Mouse (Mus musculus): ENCODE measurements around the gene Tmcc1. TPM values are rescaled to one million over a fixed set of nuclear protein-coding genes. Genes with fewer than 3 reads are reported as not detected.
"Not testable (repeated sequence)": the region's sequence is repeated elsewhere in the genome, so short reads cannot be mapped to it uniquely, and the experiment has no call there.

Gene Tmcc1
- polyA plus RNA-seq (2011; ENCODE audit: insufficient read depth, insufficient read length, low read depth, missing spikeins) = 20.5 and 21.3 TPM in 2 replicates

- H3K9me3 ChIP-seq (replicated peaks; ENCODE audit: control insufficient read depth, insufficient read depth, low read length, poor library complexity, severe bottlenecking) = no peaks in the 10 kb centered on the region
- H3K36me3 ChIP-seq (ENCODE audit: control insufficient read depth, insufficient read depth, low read length, poor library complexity, severe bottlenecking) = no peaks in the 10 kb centered on the region
- peak; percentile 95 for TF ChIP-seq POLR2A (IDR thresholded peaks at IDR 0.05; ENCODE audit: insufficient read depth, low read length)
- peak; percentile 8; the same call in 1 of the 2 replicates for TF ChIP-seq EP300 (IDR thresholded peaks at IDR 0.05; ENCODE audit: insufficient read depth, low read depth, low read length)
- TF ChIP-seq CTCF (IDR thresholded peaks at IDR 0.05; ENCODE audit: low read depth, low read length) = peak; percentile 13
- H3K27ac ChIP-seq (ENCODE audit: insufficient read depth, low read length) = no peak within 1 kb of the TSS
- peak within 1 kb of the TSS; percentile 73 for H3K9ac ChIP-seq (ENCODE audit: low read depth, poor library complexity, severe bottlenecking)
- H3K27me3 ChIP-seq (ENCODE audit: control insufficient read depth, insufficient read depth, low read length, poor library complexity, severe bottlenecking) = no peaks in the 10 kb centered on the region
- H3K4me3 ChIP-seq (ENCODE audit: low read depth, low read length) = peak within 1 kb of the TSS; percentile 87
- H3K4me1 ChIP-seq (ENCODE audit: control insufficient read depth, insufficient read depth, low read length) = no peaks in the 10 kb centered on the region
Measured at GRCm38 (mm10) chr6:116193394-116194393, at the start of gene Tmcc1. Gene Tmcc1, minus strand, starts transcription at chr6:116193486.

- Histone ChIP-seq H3K4me3 (ENCODE audit: low read depth, low read length) (no peak overlapping the region), H3K36me3 (ENCODE audit: control insufficient read depth, insufficient read depth, low read length, poor library complexity, severe bottlenecking) (peaks cover 52% of the 10 kb centered on the region), H3K27ac (ENCODE audit: insufficient read depth, low read length) (no peak overlapping the region), H3K9ac (ENCODE audit: low read depth, poor library complexity, severe bottlenecking) (no peak overlapping the region), H3K27me3 (ENCODE audit: control insufficient read depth, insufficient read depth, low read length, poor library complexity, severe bottlenecking) (no peaks in the 10 kb centered on the region), H3K4me1 (ENCODE audit: control insufficient read depth, insufficient read depth, low read length) (no peaks in the 10 kb centered on the region), H3K9me3 (replicated peaks; ENCODE audit: control insufficient read depth, insufficient read depth, low read length, poor library complexity, severe bottlenecking) (peaks cover 19% of the 10 kb centered on the region)
- TF ChIP-seq EP300 (IDR thresholded peaks at IDR 0.05; ENCODE audit: insufficient read depth, low read depth, low read length) (no peak), POLR2A (IDR thresholded peaks at IDR 0.05; ENCODE audit: insufficient read depth, low read length) (no peak), CTCF (IDR thresholded peaks at IDR 0.05; ENCODE audit: low read depth, low read length) (no peak)
Measured at GRCm38 (mm10) chr6:116240371-116240770, 47.1 kb upstream of the Tmcc1 start.

GRCm38 (mm10) chr6:116238083-116238482 lies 44.8 kb upstream of the Tmcc1 start:
- Histone ChIP-seq H3K4me1 (ENCODE audit: control insufficient read depth, insufficient read depth, low read length) (no peaks in the 10 kb centered on the region), H3K36me3 (ENCODE audit: control insufficient read depth, insufficient read depth, low read length, poor library complexity, severe bottlenecking) (peaks cover 42% of the 10 kb centered on the region), H3K9ac (ENCODE audit: low read depth, poor library complexity, severe bottlenecking) (no peak overlapping the region), H3K4me3 (ENCODE audit: low read depth, low read length) (no peak overlapping the region), H3K9me3 (replicated peaks; ENCODE audit: control insufficient read depth, insufficient read depth, low read length, poor library complexity, severe bottlenecking) (peaks cover 19% of the 10 kb centered on the region), H3K27me3 (ENCODE audit: control insufficient read depth, insufficient read depth, low read length, poor library complexity, severe bottlenecking) (no peaks in the 10 kb centered on the region), H3K27ac (ENCODE audit: insufficient read depth, low read length) (no peak overlapping the region)
- no peak for TF ChIP-seq POLR2A (IDR thresholded peaks at IDR 0.05; ENCODE audit: insufficient read depth, low read length)
- TF ChIP-seq CTCF (IDR thresholded peaks at IDR 0.05; ENCODE audit: low read depth, low read length) = no peak
- no peak for TF ChIP-seq EP300 (IDR thresholded peaks at IDR 0.05; ENCODE audit: insufficient read depth, low read depth, low read length)

GRCm38 (mm10) chr6:116235336-116235735 lies 42.0 kb upstream of the Tmcc1 start:
- H3K27me3 ChIP-seq (ENCODE audit: control insufficient read depth, insufficient read depth, low read length, poor library complexity, severe bottlenecking) = no peaks in the 10 kb centered on the region
- H3K36me3 ChIP-seq (ENCODE audit: control insufficient read depth, insufficient read depth, low read length, poor library complexity, severe bottlenecking) = peaks cover 32% of the 10 kb centered on the region
- no peaks in the 10 kb centered on the region for H3K4me1 ChIP-seq (ENCODE audit: control insufficient read depth, insufficient read depth, low read length)
- no peak overlapping the region for H3K9ac ChIP-seq (ENCODE audit: low read depth, poor library complexity, severe bottlenecking)
- no peaks in the 10 kb centered on the region; the same call in 1 of the 2 replicates for H3K9me3 ChIP-seq (replicated peaks; ENCODE audit: control insufficient read depth, insufficient read depth, low read length, poor library complexity, severe bottlenecking)
- no peak for TF ChIP-seq CTCF (IDR thresholded peaks at IDR 0.05; ENCODE audit: low read depth, low read length)
- no peak for TF ChIP-seq POLR2A (IDR thresholded peaks at IDR 0.05; ENCODE audit: insufficient read depth, low read length)
- no peak for TF ChIP-seq EP300 (IDR thresholded peaks at IDR 0.05; ENCODE audit: insufficient read depth, low read depth, low read length)
- H3K27ac ChIP-seq (ENCODE audit: insufficient read depth, low read length) = no peak overlapping the region
- H3K4me3 ChIP-seq (ENCODE audit: low read depth, low read length) = no peak overlapping the region

GRCm38 (mm10) chr6:116234821-116235220 lies 41.5 kb upstream of the Tmcc1 start:
- not testable (repeated sequence) for H3K27me3 ChIP-seq (ENCODE audit: control insufficient read depth, insufficient read depth, low read length, poor library complexity, severe bottlenecking); H3K9me3 ChIP-seq (replicated peaks; ENCODE audit: control insufficient read depth, insufficient read depth, low read length, poor library complexity, severe bottlenecking); H3K27ac ChIP-seq (ENCODE audit: insufficient read depth, low read length); H3K4me1 ChIP-seq (ENCODE audit: control insufficient read depth, insufficient read depth, low read length); H3K4me3 ChIP-seq (ENCODE audit: low read depth, low read length); H3K9ac ChIP-seq (ENCODE audit: low read depth, poor library complexity, severe bottlenecking)
- peaks cover 32% of the 10 kb centered on the region for H3K36me3 ChIP-seq (ENCODE audit: control insufficient read depth, insufficient read depth, low read length, poor library complexity, severe bottlenecking)
